Mouse (Mus musculus): Measurements from ENCODE around the gene Tbc1d2b. TPM values are rescaled to one million over a fixed set of nuclear protein-coding genes. Genes with fewer than 3 reads are reported as not detected.

The Tbc1d2b gene
- total RNA-seq, 2 experiments from 2014 or later, result 8.7 to 10.0 TPM

DNA sequence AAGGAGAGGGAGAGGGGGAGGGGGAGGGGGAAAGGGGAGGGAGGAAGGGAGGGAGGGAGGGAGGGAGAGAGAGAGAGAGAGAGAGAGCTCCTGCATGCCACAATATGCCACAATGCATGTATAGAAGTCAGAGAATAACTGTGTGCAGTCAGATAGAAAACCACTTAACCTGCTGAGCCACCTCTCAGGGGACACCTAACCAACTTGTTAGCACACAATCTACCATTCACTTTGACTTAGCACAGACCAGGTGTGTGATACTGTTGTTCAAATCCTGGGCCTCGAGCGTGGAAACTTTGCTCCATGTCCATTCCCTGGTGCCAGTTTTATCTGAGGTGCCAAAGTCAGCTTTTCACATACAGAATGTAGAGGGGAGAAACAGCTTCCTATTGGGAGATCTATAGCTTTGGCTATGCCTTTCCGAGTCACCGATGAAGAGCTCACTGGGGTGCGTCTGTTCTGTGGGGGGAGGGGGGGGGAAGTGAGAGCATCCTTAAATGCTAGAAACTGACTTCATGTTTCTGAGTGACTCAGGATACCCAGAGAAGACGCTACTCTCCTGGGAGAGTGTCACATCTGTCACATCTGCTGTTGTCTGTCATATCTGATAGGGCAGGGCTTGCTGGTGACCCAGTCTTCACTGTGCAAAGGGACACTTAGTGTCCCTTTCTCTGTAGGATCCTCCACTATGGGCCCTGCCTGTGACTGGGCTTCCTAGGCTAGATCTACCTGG, 88.8 kb downstream of the Tbc1d2b start:
- no peak for DNase-seq (ENCODE audit: extremely low spot score in 1 of 2, low spot score in 1 of 2)

DNA sequence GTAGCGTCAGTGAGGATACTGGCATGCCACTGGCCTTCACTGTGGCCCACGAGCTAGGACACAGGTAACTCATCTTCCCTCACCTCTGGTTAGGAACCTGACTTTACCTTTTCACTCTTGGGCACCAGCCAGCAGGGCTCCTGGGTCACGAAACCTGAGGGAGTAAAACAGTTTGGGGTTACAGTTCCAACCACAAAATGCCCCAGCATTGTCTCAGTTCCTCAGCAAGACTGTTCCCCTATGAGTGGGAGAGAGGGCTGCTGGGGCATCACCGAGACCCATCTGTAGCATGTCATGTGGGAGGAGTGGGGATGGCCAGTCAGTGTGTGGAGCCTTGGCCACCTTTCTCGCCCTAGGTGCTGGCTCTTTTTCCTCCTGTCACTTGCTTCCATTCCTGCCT, 91.2 kb downstream of the Tbc1d2b start:
- no peak for DNase-seq (ENCODE audit: extremely low spot score in 1 of 2, low spot score in 1 of 2)

DNA sequence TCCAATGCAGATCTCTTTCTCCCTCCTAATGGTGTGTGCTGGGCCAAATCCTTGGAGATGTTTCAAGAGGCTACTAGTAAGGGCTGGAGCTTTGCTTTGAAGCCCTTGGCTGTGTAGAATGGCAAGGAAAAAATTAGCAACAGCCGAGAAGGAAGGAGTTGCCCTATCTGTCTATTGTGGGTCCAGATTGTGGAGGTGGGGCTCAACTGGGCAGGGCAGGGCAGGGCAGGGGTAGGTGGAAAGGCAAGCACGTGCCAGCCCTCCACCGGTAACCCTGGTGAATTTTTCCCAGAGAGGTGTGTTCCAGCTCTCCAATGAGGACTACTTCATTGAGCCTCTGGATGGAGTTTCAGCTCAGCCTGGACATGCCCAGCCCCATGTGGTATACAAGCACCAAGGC, 97.3 kb downstream of the Tbc1d2b start:
- DNase-seq (ENCODE audit: extremely low spot score in 1 of 2, low spot score in 1 of 2), result no peak

DNA sequence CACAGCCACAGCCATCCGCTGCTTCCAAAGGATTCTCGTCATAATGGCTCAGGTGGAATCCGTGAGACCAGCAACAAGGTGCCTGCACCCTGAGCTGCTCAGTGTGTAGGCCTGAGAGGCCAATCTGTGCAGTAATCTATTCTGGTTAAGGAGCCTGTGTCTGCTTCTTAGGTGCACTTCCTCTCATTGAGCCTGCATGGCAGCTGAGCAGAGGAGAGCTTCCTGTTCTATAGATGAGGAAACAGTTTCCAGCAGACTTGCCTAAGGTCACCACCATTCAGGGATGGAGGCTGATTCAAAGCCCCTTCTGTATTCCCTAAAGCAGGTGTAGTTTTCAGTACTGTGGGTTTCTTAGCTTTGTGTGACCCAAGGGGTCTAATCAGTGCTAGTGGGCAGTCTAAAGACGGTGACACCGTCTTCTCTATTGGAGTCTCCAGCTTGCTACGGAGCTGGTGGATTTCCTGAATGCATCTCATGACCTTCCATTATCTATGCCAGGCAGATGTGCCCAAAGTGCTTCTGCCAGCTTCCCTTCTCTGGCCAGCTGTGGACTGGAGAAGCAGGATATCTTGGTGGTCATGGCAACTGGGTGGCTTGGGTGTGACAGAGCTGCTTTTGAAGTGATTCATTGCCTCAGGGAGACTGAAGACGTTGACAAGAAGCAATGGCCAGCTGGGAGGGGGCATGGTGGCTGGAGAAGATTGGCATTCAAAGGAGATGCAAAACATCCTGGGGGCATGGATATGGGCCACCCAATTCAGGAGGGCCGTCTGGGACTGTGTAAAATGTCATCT, 97.9 kb downstream of the Tbc1d2b start:
- DNase-seq (ENCODE audit: extremely low spot score in 1 of 2, low spot score in 1 of 2), result no peak

DNA sequence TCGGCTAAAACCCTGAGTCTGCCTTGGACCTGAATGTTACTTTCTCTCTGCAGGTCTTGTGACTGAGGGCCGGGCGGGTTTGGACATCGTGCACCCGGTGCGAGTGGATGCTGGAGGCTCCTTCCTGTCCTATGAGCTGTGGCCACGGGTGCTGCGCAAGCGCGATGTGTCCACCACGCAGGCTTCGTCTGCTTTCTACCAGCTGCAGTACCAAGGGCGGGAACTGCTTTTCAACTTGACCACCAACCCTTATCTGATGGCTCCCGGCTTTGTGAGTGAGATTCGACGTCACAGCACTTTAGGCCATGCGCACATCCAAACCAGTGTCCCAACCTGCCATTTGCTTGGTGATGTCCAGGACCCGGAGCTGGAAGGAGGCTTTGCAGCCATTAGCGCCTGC, 99.2 kb downstream of the Tbc1d2b start:
- no peak for DNase-seq (ENCODE audit: extremely low spot score in 1 of 2, low spot score in 1 of 2)

DNA sequence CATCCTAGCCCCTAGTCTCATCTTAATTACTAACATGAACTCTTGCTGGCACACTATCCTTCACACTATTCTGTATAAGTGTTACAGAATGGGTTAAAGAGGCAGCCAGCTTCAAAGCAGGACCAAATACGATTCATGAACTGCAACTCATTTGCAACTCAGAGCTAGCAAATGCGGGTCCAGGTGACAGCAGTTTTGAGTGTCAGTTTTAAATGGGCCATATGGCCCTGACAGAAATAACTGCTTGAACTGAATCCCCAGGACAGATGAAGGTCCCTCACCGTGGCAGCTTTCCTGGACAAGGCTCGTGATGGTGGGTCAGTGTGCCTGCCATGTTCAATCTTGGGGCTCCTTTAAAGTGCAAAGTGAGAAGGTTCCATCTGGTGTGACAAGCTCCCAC, 100.6 kb downstream of the Tbc1d2b start:
- no peak for DNase-seq (ENCODE audit: extremely low spot score in 1 of 2, low spot score in 1 of 2)

DNA sequence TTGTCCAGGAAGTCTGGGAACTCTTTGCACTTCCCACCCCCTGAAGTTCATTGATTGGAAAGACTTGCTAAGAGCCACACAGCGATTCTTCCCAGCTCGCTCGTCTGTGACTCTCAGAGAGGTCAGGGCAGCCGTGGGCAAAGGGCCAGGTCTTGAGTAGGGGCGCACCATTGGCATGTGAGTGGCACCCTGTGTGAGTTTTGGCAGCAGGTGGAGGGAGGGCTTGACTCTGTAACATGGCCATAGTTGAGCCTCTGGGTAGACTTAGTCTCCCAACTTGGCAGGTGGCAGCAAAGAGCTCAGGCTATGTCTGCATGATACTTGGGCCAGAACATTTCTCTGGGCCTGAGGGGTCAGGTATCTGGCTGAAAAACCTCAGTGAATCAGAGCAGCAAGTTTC, 104.0 kb downstream of the Tbc1d2b start:
- no peak for DNase-seq (ENCODE audit: extremely low spot score in 1 of 2, low spot score in 1 of 2)

DNA sequence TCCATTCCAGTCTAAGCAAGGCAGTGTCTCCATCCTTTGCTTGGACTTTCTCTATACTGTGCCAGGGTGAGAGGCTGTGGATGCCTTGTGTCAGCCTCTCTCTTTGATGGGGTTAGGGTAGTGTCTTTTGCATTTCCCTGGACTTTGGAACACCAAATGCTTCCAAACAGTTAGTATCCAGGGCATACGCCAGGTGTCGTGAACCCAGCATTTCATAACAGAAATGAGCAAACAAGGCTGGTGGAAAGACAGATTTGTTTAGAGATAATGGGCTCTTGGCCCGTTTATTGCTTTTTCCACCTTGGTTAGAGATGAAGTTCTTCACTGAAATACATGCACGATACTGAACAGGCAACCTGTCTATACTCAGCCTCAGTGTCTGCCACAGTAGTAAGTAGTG, 105.0 kb downstream of the Tbc1d2b start:
- no peak for DNase-seq (ENCODE audit: extremely low spot score in 1 of 2, low spot score in 1 of 2)

DNA sequence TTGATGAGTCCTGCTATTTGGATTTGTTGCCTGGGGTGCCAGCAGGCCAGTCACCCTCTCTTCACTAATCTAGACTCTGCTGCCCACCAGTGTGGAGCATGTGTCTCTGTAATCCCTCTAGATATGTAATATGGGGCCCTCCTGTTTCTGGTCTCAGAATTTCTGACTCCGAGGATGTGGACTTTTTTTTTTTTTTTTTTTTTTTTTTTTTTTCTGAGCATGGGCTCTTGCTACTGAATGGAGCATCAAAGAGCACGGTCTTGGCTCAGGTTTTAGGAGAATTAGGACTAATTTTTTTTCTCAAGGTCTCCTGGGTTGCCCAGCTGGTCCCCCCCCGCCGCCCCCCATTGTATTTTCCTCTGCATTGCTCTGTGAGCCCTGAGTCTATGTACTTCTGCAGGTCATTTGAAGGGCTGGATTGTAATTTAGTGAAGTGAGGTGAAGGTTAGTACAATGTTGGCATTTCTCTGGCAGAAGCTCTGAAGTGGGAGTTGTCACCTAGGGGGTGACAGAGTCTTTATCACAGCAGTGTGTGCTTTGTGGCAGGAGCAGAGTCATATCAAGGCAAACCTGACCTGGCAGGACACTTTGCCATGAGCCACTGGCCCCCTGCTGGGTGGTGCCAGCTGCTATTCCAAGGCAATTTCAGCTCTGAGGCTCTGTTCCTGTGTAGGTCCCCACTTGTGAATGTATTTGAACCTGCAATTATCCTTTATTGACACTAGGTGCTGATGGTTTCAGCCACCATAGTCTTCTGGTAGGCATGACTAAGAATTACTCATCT, 105.7 kb downstream of the Tbc1d2b start:
- DNase-seq (ENCODE audit: extremely low spot score in 1 of 2, low spot score in 1 of 2), result no peak

DNA sequence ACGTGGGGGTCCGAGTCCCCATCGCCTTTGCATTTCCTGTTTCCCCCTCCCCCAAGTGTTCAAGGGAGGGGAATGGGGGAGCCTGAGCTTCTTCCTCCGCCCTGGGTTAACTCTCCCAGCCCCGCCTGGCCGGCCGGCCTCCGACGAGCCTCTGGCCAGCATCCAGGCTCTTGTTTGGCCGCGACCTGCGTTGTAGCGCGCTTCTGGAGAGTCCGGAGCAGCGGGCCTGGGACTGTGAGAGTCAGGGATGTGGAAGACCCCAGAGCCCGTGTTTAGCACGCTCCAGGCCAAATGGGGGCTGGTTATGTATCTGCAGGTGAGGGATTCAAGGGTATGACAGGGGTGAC, 106.9 kb downstream of the Tbc1d2b start:
- no peak for DNase-seq (ENCODE audit: extremely low spot score in 1 of 2, low spot score in 1 of 2)

DNA sequence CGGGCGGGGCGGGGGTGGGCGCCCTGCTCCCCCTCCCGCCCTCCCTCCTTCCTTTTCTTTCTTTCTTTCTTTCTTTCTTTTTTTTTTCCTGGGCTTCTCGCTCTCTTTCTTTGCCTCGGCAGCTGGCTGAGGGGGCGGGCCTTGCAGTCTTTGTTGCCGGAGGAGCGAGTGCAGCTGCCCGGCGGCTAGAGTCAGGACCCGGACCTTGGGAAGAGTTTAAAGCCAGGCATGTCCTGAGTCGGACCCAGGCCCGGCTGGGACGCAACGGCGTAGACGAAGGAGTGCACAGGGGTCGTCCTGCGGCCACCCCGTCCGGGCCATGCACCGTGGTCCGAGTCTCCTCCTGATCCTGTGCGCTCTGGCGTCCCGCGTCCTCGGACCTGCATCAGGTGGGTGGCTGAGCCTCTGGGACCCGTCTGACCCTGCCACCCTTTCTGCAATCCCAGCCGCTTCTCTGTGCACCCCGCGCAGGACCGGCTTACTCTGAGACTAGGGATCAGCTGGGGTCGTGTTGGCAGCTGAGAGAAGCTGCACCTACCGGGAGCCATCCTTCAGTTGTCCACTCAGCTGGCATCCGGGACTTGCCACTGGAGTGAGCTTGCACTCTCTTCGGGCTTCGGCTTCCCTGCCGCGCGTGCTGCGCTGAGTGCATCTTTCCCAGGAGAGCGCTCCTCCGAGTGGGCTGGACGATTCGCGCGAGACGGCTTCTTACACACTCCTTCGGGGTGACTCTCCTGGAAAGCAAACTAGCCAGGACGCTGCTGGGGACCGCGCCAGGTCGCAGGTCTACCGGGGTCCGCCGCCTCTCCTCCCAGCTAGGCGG, 107.5 kb downstream of the Tbc1d2b start, which contains the start of gene Adamts7:
Gene Adamts7 (plus strand): TSS at position 144 of the 823 bp plus-strand sequence.
- peak in 1 of 2 experiments; percentile 22 for DNase-seq (ENCODE audit: extremely low spot score in 1 of 2, low spot score in 1 of 2)

DNA sequence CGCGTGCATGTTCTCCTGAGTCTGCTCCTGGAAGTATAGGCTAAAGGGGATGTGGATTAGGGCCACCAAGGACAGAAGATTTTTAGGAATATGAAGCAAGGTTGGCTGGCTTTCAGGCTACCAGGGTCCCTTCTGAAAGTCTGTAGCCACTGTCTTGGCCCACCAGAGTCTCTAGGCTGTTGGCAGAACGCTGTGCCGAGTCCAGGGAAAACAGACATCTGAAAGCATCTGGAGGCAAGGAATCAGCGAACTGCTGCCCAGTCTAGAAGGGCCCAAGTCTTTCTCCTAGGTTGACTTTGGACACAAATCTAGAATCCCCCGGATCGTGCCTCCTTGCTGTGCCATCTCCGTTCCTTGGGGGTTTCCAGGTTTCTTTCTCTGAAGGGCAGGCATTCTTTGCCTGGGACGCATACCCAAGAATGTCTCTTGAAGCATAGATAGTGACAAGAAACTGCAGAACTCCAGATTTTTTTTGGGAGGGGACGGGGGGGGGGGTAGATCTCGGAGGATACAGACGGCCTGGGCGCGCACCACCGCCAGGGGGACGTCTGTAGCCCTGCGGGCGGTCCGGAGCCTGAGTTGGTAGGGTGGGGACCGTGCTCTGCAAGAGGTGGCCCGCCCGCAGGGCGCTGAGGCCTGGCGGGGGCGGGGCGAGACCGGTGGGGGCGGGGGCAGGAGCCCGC, 108.2 kb downstream of the Tbc1d2b start:
- no peak for DNase-seq (ENCODE audit: extremely low spot score in 1 of 2, low spot score in 1 of 2)

Other genes with a start within 250 kb of the Tbc1d2b start
- 10 to 100 TPM; 15.2 to 18.1 TPM for gene Ctsh, start 216.7 kb downstream of the Tbc1d2b start, total RNA-seq (2021)
- 100 to 1,000 TPM; 401 to 432 TPM for gene Morf4l1, start 156.0 kb downstream of the Tbc1d2b start, total RNA-seq (2021)
- under 1 TPM; 0.62 to 0.77 TPM for gene Adamts7, start 107.7 kb downstream of the Tbc1d2b start, total RNA-seq (2021)

Data from layer of hippocampus, postnatal 25 days (tissue).